Comparison of ENCODE assay signal across 9 mouse cellular contexts in the genomic region with DNA sequence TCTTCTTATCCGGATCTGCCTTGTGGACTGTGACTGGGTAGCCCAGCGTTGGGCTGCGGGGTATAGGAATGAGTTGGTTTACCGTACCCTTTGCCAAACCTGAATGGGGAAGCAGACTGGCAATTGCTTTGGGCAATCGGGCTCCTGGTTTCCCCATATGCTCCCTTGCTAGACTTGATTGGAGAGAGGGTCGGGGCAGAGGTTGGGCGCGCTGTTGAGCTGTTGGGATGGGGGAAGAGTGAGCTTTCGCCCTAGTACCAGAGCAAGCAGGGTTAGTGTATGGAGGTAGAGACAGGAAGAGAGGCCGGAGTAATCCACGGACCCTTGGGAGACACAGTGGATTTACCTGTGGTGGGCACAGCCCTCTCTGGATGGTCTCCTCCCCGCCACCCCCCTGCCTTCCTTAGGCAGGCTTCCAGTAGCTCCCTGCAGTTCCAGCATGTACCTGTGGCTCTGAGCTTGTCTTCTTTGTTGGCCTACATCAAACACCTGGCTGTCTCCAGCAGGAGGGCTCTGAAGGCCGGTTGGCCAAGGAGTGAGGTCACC. TPM values are rescaled to one million over a fixed set of nuclear protein-coding genes. Genes with fewer than 3 reads are reported as not detected.
DNase-seq lines count a peak whose midpoint lies in the region; ATAC-seq and TF ChIP-seq lines count a peak whose summit lies in the region.
"Had no signal": no experiment of that assay in that cellular context is flagged by ENCODE, and none has a peak within 500 bp of the region (broad histone marks: within the 10 kb centered on the region; RNA-seq: fewer than 3 reads in every experiment).

No protein-coding gene starts in this region.

- peak; percentile 55 for DNase-seq in kidney, adult 18-20 months
- DNase-seq in kidney, postnatal 14 days = no peak
- peak; percentile 81 for DNase-seq in cerebellum, adult 11-12 months
- DNase-seq in midbrain, postnatal 0 days (ENCODE audit: low spot score) = peak; percentile 33
- DNase-seq in thymus, postnatal 10 days (ENCODE audit: low spot score in 2 of 2) = no peak

- TF ChIP-seq CTCF in midbrain, postnatal 0 days (IDR thresholded peaks at IDR 0.05) = peak; percentile 44

- peak overlapping the region; percentile 87 for H3K9ac ChIP-seq in forebrain, embryonic 16.5 days (replicated peaks; ENCODE audit: low read depth, low read length)
- H3K9ac ChIP-seq in limb, embryonic 13.5 days = peak overlapping the region; percentile 84
- H3K9ac ChIP-seq in midbrain, postnatal 0 days (replicated peaks; ENCODE audit: low read length, poor library complexity, severe bottlenecking) = peak overlapping the region; percentile 82

- 4% methylated on average over 13 of the region's 13 CpGs for WGBS in forebrain, embryonic 16.5 days
- 6% methylated on average over 13 of the region's 13 CpGs for WGBS in limb, embryonic 13.5 days
- WGBS in midbrain, postnatal 0 days = 4% methylated on average over 13 of the region's 13 CpGs

- peak overlapping the region; percentile 79 for H3K4me3 ChIP-seq in forebrain, embryonic 16.5 days (replicated peaks; ENCODE audit: low read length)
- peak overlapping the region; percentile 69 for H3K4me3 ChIP-seq in limb, embryonic 13.5 days
- peak overlapping the region; percentile 84 for H3K4me3 ChIP-seq in midbrain, postnatal 0 days (ENCODE audit: low read depth, low read length)

- no peaks in the 10 kb centered on the region for H3K36me3 ChIP-seq in forebrain, embryonic 16.5 days (ENCODE audit: control insufficient read depth, insufficient read depth)
- H3K36me3 ChIP-seq in limb, embryonic 13.5 days = no peaks in the 10 kb centered on the region
- H3K36me3 ChIP-seq in midbrain, postnatal 0 days (ENCODE audit: insufficient read depth, low read length) = no peaks in the 10 kb centered on the region

- H3K4me1 ChIP-seq in forebrain, embryonic 16.5 days (replicated peaks; ENCODE audit: control insufficient read depth, insufficient read depth, low read length) = peaks cover 28% of the 10 kb centered on the region
- H3K4me1 ChIP-seq in limb, embryonic 13.5 days = peaks cover 25% of the 10 kb centered on the region
- H3K4me1 ChIP-seq in midbrain, postnatal 0 days (ENCODE audit: insufficient read depth, low read length) = peaks cover 19% of the 10 kb centered on the region

- peak; percentile 39 for ATAC-seq in forebrain, embryonic 16.5 days
- peak; percentile 9; the same call in 1 of the 2 replicates for ATAC-seq in limb, embryonic 13.5 days (ENCODE audit: low FRiP score, low read depth)
- peak; percentile 52; the same call in 1 of the 2 replicates for ATAC-seq in midbrain, postnatal 0 days (ENCODE audit: low FRiP score)
- no peak for ATAC-seq in erythroid progenitor cell, adult 5-6 weeks (replicated peaks; ENCODE audit: low FRiP score, poor library complexity, severe bottlenecking)

- H3K27me3 ChIP-seq in forebrain, embryonic 16.5 days (replicated peaks; ENCODE audit: control insufficient read depth, insufficient read depth, low read length) = no peaks in the 10 kb centered on the region
- H3K27me3 ChIP-seq in limb, embryonic 13.5 days = 0 out of 2 replicates have a peak, but pooled peaks cover 8% of the 10 kb centered on the region
- H3K27me3 ChIP-seq in midbrain, postnatal 0 days (ENCODE audit: insufficient read depth, low read length) = no peaks in the 10 kb centered on the region

- H3K27ac ChIP-seq in forebrain, embryonic 16.5 days (ENCODE audit: low read length) = peak overlapping the region; percentile 87
- H3K27ac ChIP-seq in limb, embryonic 13.5 days = peak overlapping the region; percentile 87
- peak overlapping the region; percentile 93 for H3K27ac ChIP-seq in midbrain, postnatal 0 days (ENCODE audit: low read depth, low read length)

- H3K9me3 ChIP-seq in forebrain, embryonic 16.5 days (ENCODE audit: control insufficient read depth, low read length) = no peaks in the 10 kb centered on the region
- H3K9me3 ChIP-seq in limb, embryonic 13.5 days = no peaks in the 10 kb centered on the region
- no peaks in the 10 kb centered on the region for H3K9me3 ChIP-seq in midbrain, postnatal 0 days (ENCODE audit: low read length)

- H3K4me2 ChIP-seq in forebrain, embryonic 16.5 days (ENCODE audit: low read length) = peak overlapping the region; percentile 97
- peak overlapping the region; percentile 86 for H3K4me2 ChIP-seq in limb, embryonic 13.5 days (replicated peaks)
- peak overlapping the region; percentile 87 for H3K4me2 ChIP-seq in midbrain, postnatal 0 days (ENCODE audit: low read depth, low read length, poor library complexity, severe bottlenecking)

RNA-seq across cellular contexts. Expression of a gene that starts 1.3 kb away (rescaled TPM):
- 30.2 and 34.8 TPM in 2 replicates for polyA plus RNA-seq in forebrain, embryonic 16.5 days (2015; fragmentation: Nextera tagmentation; extraction: Ambion mirVana)
- polyA plus RNA-seq in limb, embryonic 13.5 days (2015; fragmentation: Nextera tagmentation; extraction: Ambion mirVana) = 20.1 and 21.2 TPM in 2 replicates
- 109 and 126 TPM in 2 replicates for total RNA-seq in midbrain, postnatal 0 days (2014; rRNA removed)
- polyA plus RNA-seq in midbrain, postnatal 0 days (2015; fragmentation: Nextera tagmentation; extraction: Ambion mirVana) = 52.2 and 55.7 TPM in 2 replicates
- 54.8 and 63.7 TPM in 2 replicates for total RNA-seq in erythroid progenitor cell, adult 5-6 weeks (2015; ENCODE audit: low replicate concordance)
- total RNA-seq in erythroid progenitor cell, adult 5-6 weeks (2017; ENCODE audit: low replicate concordance) = 44.2 and 46.7 TPM in 2 replicates
- total RNA-seq: MEL had no signal

RNA-seq across cellular contexts. Expression of a gene that starts 57.5 kb away (rescaled TPM):
- not detected in 2 replicates for polyA plus RNA-seq in forebrain, embryonic 16.5 days (2015; fragmentation: Nextera tagmentation; extraction: Ambion mirVana)
- 0.09 TPM in 2 replicates for polyA plus RNA-seq in limb, embryonic 13.5 days (2015; fragmentation: Nextera tagmentation; extraction: Ambion mirVana)
- total RNA-seq in midbrain, postnatal 0 days (2014; rRNA removed) = 0.16 TPM in 1 of 2 replicates, not detected in the other
- not detected in 2 replicates for polyA plus RNA-seq in midbrain, postnatal 0 days (2015; fragmentation: Nextera tagmentation; extraction: Ambion mirVana)
- total RNA-seq in erythroid progenitor cell, adult 5-6 weeks (2015; ENCODE audit: low replicate concordance) = not detected in 2 replicates
- total RNA-seq in erythroid progenitor cell, adult 5-6 weeks (2017; ENCODE audit: low replicate concordance) = not detected in 2 replicates
- total RNA-seq: MEL had no signal

Comparison
In these comparisons a context has a peak if more than half of its experiments do, and no peak if none do; other contexts are left out.
1. DNase-seq: peak in kidney, adult 18-20 months (single experiment), cerebellum, adult 11-12 months (single experiment) and midbrain, postnatal 0 days (single experiment); none in kidney, postnatal 14 days (single experiment) and thymus, postnatal 10 days (0 of 2).
2. Peak in every context shown above with its lines, with median percentiles within 50 percentile points of each other: H3K27ac ChIP-seq, H3K4me2 ChIP-seq, H3K4me3 ChIP-seq and H3K9ac ChIP-seq.